18 mouse cellular contexts compared by ENCODE assay signal in the genomic region with DNA sequence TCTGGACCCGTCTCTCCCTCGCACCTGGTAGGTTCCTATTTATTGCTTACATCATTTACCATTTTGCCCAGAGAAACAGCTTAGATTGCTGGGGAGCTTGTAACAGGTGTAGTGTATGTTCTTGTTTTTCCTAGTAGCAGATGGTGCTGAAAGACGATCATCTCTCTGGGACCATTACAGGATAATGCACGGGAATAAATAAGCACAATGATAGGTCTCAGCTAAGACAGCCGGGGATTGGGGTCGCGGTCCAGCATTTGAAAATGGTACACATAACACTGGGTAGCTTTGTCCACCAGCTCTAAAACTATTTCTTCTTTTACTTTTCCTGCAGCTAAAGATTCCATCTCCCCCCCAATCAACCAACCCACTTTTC.
DNase-seq lines count a peak whose midpoint lies in the region; ATAC-seq lines count a peak whose summit lies in the region.
"Had no signal": no experiment of that assay in that cellular context is flagged by ENCODE, and none has a peak within 500 bp of the region (broad histone marks: within the 10 kb centered on the region; RNA-seq: fewer than 3 reads in every experiment).

No protein-coding gene starts in this region.

- H3K9ac ChIP-seq in hindbrain, embryonic 13.5 days: no peak overlapping the region
- no peak overlapping the region for H3K9ac ChIP-seq in hindbrain, embryonic 16.5 days (ENCODE audit: low read depth, low read length)
- no peak overlapping the region for H3K9ac ChIP-seq in embryonic facial prominence, embryonic 14.5 days (ENCODE audit: low read depth, low read length)
- no peak overlapping the region for H3K9ac ChIP-seq in liver, embryonic 11.5 days (ENCODE audit: low read depth, low read length)
- no peak overlapping the region for H3K9ac ChIP-seq in intestine, embryonic 16.5 days (ENCODE audit: low read depth, low read length)
- H3K9ac ChIP-seq: forebrain, embryonic 13.5 days; forebrain, postnatal 0 days; heart, embryonic 13.5 days had no signal

- no peaks in the 10 kb centered on the region for H3K9me3 ChIP-seq in hindbrain, embryonic 13.5 days
- no peaks in the 10 kb centered on the region for H3K9me3 ChIP-seq in hindbrain, embryonic 16.5 days (ENCODE audit: control insufficient read depth, low read length)
- H3K9me3 ChIP-seq in embryonic facial prominence, embryonic 14.5 days (ENCODE audit: control insufficient read depth, low read length): no peaks in the 10 kb centered on the region
- H3K9me3 ChIP-seq in liver, embryonic 11.5 days (ENCODE audit: control insufficient read depth, low read length): no peaks in the 10 kb centered on the region
- H3K9me3 ChIP-seq in intestine, embryonic 16.5 days (ENCODE audit: control insufficient read depth, low read length): no peaks in the 10 kb centered on the region
- H3K9me3 ChIP-seq: forebrain, embryonic 13.5 days; heart, embryonic 13.5 days had no signal

- H3K4me2 ChIP-seq in hindbrain, embryonic 13.5 days: no peak overlapping the region
- no peak overlapping the region for H3K4me2 ChIP-seq in hindbrain, embryonic 16.5 days (ENCODE audit: low read length)
- H3K4me2 ChIP-seq in embryonic facial prominence, embryonic 14.5 days (ENCODE audit: low read depth, low read length): no peak overlapping the region
- H3K4me2 ChIP-seq in liver, embryonic 11.5 days: no peak overlapping the region
- no peak overlapping the region for H3K4me2 ChIP-seq in intestine, embryonic 16.5 days (ENCODE audit: low read depth, low read length)
- H3K4me2 ChIP-seq: forebrain, embryonic 13.5 days; heart, embryonic 13.5 days had no signal

- ATAC-seq in hindbrain, embryonic 13.5 days (ENCODE audit: low FRiP score): peak; percentile 54; the same call in 1 of the 2 replicates
- no peak for ATAC-seq in hindbrain, embryonic 16.5 days
- peak; percentile 89 for ATAC-seq in embryonic facial prominence, embryonic 14.5 days (ENCODE audit: low read depth)
- no peak for ATAC-seq in liver, embryonic 11.5 days (replicated peaks; ENCODE audit: low FRiP score)
- no peak for ATAC-seq in intestine, embryonic 16.5 days
- ATAC-seq: forebrain, embryonic 13.5 days; forebrain, postnatal 0 days; hindbrain, postnatal 0 days had no signal

- no peaks in the 10 kb centered on the region for H3K36me3 ChIP-seq in hindbrain, embryonic 13.5 days
- no peaks in the 10 kb centered on the region for H3K36me3 ChIP-seq in hindbrain, embryonic 16.5 days (ENCODE audit: control insufficient read depth, insufficient read depth, low read length)
- no peaks in the 10 kb centered on the region for H3K36me3 ChIP-seq in embryonic facial prominence, embryonic 14.5 days (ENCODE audit: control insufficient read depth, insufficient read depth, low read length)
- no peaks in the 10 kb centered on the region for H3K36me3 ChIP-seq in liver, embryonic 11.5 days (ENCODE audit: control insufficient read depth, insufficient read depth, low read length)
- H3K36me3 ChIP-seq in intestine, embryonic 16.5 days (ENCODE audit: control insufficient read depth, insufficient read depth, low read length): no peaks in the 10 kb centered on the region
- H3K36me3 ChIP-seq: heart, embryonic 13.5 days had no signal

- H3K27me3 ChIP-seq in hindbrain, embryonic 13.5 days: no peaks in the 10 kb centered on the region
- H3K27me3 ChIP-seq in hindbrain, embryonic 16.5 days (replicated peaks; ENCODE audit: control insufficient read depth, insufficient read depth, low read length): no peaks in the 10 kb centered on the region
- no peaks in the 10 kb centered on the region for H3K27me3 ChIP-seq in embryonic facial prominence, embryonic 14.5 days (replicated peaks; ENCODE audit: control insufficient read depth, insufficient read depth, low read length)
- no peaks in the 10 kb centered on the region for H3K27me3 ChIP-seq in liver, embryonic 11.5 days (replicated peaks; ENCODE audit: control insufficient read depth, insufficient read depth, low read length)
- no peaks in the 10 kb centered on the region for H3K27me3 ChIP-seq in intestine, embryonic 16.5 days (replicated peaks; ENCODE audit: control insufficient read depth, insufficient read depth, low read length)
- H3K27me3 ChIP-seq: forebrain, embryonic 13.5 days; heart, embryonic 13.5 days had no signal

- H3K4me1 ChIP-seq in hindbrain, embryonic 13.5 days (replicated peaks): 0 out of 2 replicates have a peak, but pooled peaks cover 3% of the 10 kb centered on the region
- no peaks in the 10 kb centered on the region for H3K4me1 ChIP-seq in hindbrain, embryonic 16.5 days (ENCODE audit: control insufficient read depth, insufficient read depth, low read depth, low read length)
- no peaks in the 10 kb centered on the region for H3K4me1 ChIP-seq in embryonic facial prominence, embryonic 14.5 days (ENCODE audit: control insufficient read depth, insufficient read depth, low read length)
- no peaks in the 10 kb centered on the region for H3K4me1 ChIP-seq in liver, embryonic 11.5 days (replicated peaks; ENCODE audit: control insufficient read depth, insufficient read depth, low read length)
- no peaks in the 10 kb centered on the region for H3K4me1 ChIP-seq in intestine, embryonic 16.5 days (ENCODE audit: control insufficient read depth, insufficient read depth, low read length)
- H3K4me1 ChIP-seq: forebrain, embryonic 13.5 days; heart, embryonic 13.5 days had no signal

- DNase-seq in embryonic facial prominence, embryonic 14.5 days (ENCODE audit: low spot score): peak; percentile 36
- DNase-seq in mesoderm, embryonic 11.5 days (ENCODE audit: low read depth, low spot score): peak; percentile 38
- no peak for DNase-seq in liver, embryonic 11.5 days (ENCODE audit: low spot score)
- DNase-seq: adrenal gland, adult 2 months; adrenal gland, postnatal 25 days; cerebellum, adult 18-20 months; cerebellum, adult 9-11 months; cerebellum, postnatal 36 days; forebrain, postnatal 0 days; gastrocnemius, postnatal 14 days; heart, adult 2 months; heart, postnatal 36 days had no signal

- 64% methylated on average over 7 of the region's 7 CpGs for WGBS in hindbrain, embryonic 13.5 days
- WGBS in hindbrain, embryonic 16.5 days: 63% methylated on average over 7 of the region's 7 CpGs
- WGBS in embryonic facial prominence, embryonic 14.5 days: 47% methylated on average over 7 of the region's 7 CpGs
- WGBS in liver, embryonic 11.5 days: 84% methylated on average over 7 of the region's 7 CpGs
- WGBS in intestine, embryonic 16.5 days: 78% methylated on average over 7 of the region's 7 CpGs

- H3K4me3 ChIP-seq in hindbrain, embryonic 13.5 days: no peak overlapping the region
- H3K4me3 ChIP-seq in hindbrain, embryonic 16.5 days (ENCODE audit: low read length): no peak overlapping the region
- H3K4me3 ChIP-seq in embryonic facial prominence, embryonic 14.5 days (ENCODE audit: low read depth, low read length): no peak overlapping the region
- H3K4me3 ChIP-seq in liver, embryonic 11.5 days (ENCODE audit: low read depth, low read length): no peak overlapping the region
- no peak overlapping the region for H3K4me3 ChIP-seq in intestine, embryonic 16.5 days (ENCODE audit: low read length)
- H3K4me3 ChIP-seq: forebrain, embryonic 13.5 days; heart, adult 2 months; heart, embryonic 13.5 days had no signal

- no peak overlapping the region for H3K27ac ChIP-seq in hindbrain, embryonic 13.5 days
- no peak overlapping the region for H3K27ac ChIP-seq in hindbrain, embryonic 16.5 days (ENCODE audit: low read depth, low read length)
- H3K27ac ChIP-seq in embryonic facial prominence, embryonic 14.5 days (replicated peaks; ENCODE audit: low read depth, low read length): no peak overlapping the region
- no peak overlapping the region for H3K27ac ChIP-seq in liver, embryonic 11.5 days (ENCODE audit: low read depth, low read length)
- no peak overlapping the region for H3K27ac ChIP-seq in intestine, embryonic 16.5 days (ENCODE audit: low read length)
- H3K27ac ChIP-seq: forebrain, embryonic 13.5 days; heart, adult 2 months; heart, embryonic 13.5 days; hindbrain, postnatal 0 days had no signal

Comparison
In these comparisons a context has a peak if more than half of its experiments do, and no peak if none do; other contexts are left out.
1. ATAC-seq: peak in hindbrain, embryonic 13.5 days (single experiment) and embryonic facial prominence, embryonic 14.5 days (single experiment); none in hindbrain, embryonic 16.5 days (single experiment), liver, embryonic 11.5 days (single experiment) and intestine, embryonic 16.5 days (single experiment).